Mouse (Mus musculus) limb, embryonic 12.5 days (tissue): Measurements from ENCODE around the gene Lsmem1. TPM values are rescaled to one million over a fixed set of nuclear protein-coding genes. Genes with fewer than 3 reads are reported as not detected.

Experiments
- ATAC-seq: fragments of 200-750 bp; cut with Nextera tagmentation; 2 replicates; pipeline ENCODE4 v1.8.0; 2017; ENCODE audit warnings: low read depth, moderate TSS enrichment; ENCODE audit not compliant: insufficient number of reproducible peaks, insufficient read depth, low FRiP score, low TSS enrichment
- H3K27ac ChIP-seq: fragments of 300-500 bp; sonication (generic); 2 replicates; pipeline ENCODE4 v1.5.1; 2016; ENCODE audit warnings: mild to moderate bottlenecking, moderate library complexity
- H3K27me3 ChIP-seq: fragments of 300-500 bp; sonication (generic); 2 replicates; pipeline ENCODE4 v1.6.1; 2016; ENCODE audit warnings: mild to moderate bottlenecking, moderate library complexity
- H3K36me3 ChIP-seq: fragments of 300-500 bp; sonication (generic); 2 replicates; pipeline ENCODE4 v1.6.1; 2016; ENCODE audit warnings: mild to moderate bottlenecking, moderate library complexity
- H3K4me1 ChIP-seq: fragments of 300-500 bp; sonication (generic); replicated peaks from 2 replicates; pipeline ENCODE4 v1.6.1; 2016
- H3K4me2 ChIP-seq: fragments of 300-500 bp; sonication (generic); 2 replicates; pipeline ENCODE4 v1.6.1; 2016; ENCODE audit warnings: mild to moderate bottlenecking, moderate library complexity
- H3K4me3 ChIP-seq: fragments of 300-500 bp; sonication (generic); replicated peaks from 2 replicates; pipeline ENCODE4 v1.5.1; 2016; ENCODE audit warnings: mild to moderate bottlenecking
- H3K9ac ChIP-seq: fragments of 300-500 bp; sonication (generic); replicated peaks from 2 replicates; pipeline ENCODE4 v1.6.1; 2016; ENCODE audit warnings: mild to moderate bottlenecking, moderate library complexity
- H3K9me3 ChIP-seq: fragments of 300-500 bp; sonication (generic); 2 replicates; pipeline ENCODE4 v1.6.1; 2016; ENCODE audit warnings: mild to moderate bottlenecking, moderate library complexity
- WGBS: fragments of 180-500 bp; shearing (Covaris S2); methylation state at CpG from one replicate; pipeline ENCODE4 v1.1.7; 2016; 5-methylcytosine and 5-hydroxymethylcytosine counted together
- polyA plus RNA-seq: library from polyadenylated mRNA; unstranded; fragments of >200 nt; fragmentation: Nextera tagmentation; extraction: Ambion mirVana; gene quantifications from 2 replicates; pipeline ENCODE4 v1.2.1, GENCODE M21; 2016

Gene Lsmem1
- polyA plus RNA-seq, result 0.19 TPM in 1 of 2 replicates, not detected in the other

- no peaks in the 10 kb centered on the region for H3K27me3 ChIP-seq
- no peak within 1 kb of the TSS for H3K4me3 ChIP-seq
- H3K4me2 ChIP-seq, result peak within 1 kb of the TSS; percentile 5; the same call in 1 of the 2 replicates
- H3K9me3 ChIP-seq, result no peaks in the 10 kb centered on the region
- 57% methylated on average over 8 of the region's 8 CpGs for WGBS
- peaks cover 22% of the 10 kb centered on the region for H3K36me3 ChIP-seq
- H3K27ac ChIP-seq, result no peak within 1 kb of the TSS
- peaks cover 7% of the 10 kb centered on the region for H3K4me1 ChIP-seq
- ATAC-seq, result no peak
- H3K9ac ChIP-seq, result no peak within 1 kb of the TSS
These were observed at the start of gene Lsmem1 for GRCm38 (mm10) chr12:40199302-40199701. Lsmem1 (minus strand) TSS chr12:40199490.

- no peak for ATAC-seq
- Histone ChIP-seq H3K9me3 (no peaks in the 10 kb centered on the region), H3K27me3 (no peaks in the 10 kb centered on the region), H3K36me3 (no peaks in the 10 kb centered on the region), H3K4me1 (peaks cover 23% of the 10 kb centered on the region), H3K27ac (no peak within 1 kb of the TSS), H3K9ac (no peak within 1 kb of the TSS), H3K4me2 (no peak within 1 kb of the TSS), H3K4me3 (no peak within 1 kb of the TSS)
- 54% methylated on average over 5 of the region's 5 CpGs for WGBS
These were observed 49.3 kb upstream of the Lsmem1 start, which contains the start of gene Ifrd1 for GRCm38 (mm10) chr12:40248454-40249180. Ifrd1 (minus strand) TSS chr12:40248504.

- no peak overlapping the region for H3K4me3 ChIP-seq
- no peak overlapping the region for H3K27ac ChIP-seq
- 78% methylated on average over 6 of the region's 6 CpGs for WGBS
- H3K9ac ChIP-seq, result no peak overlapping the region
- H3K27me3 ChIP-seq, result no peaks in the 10 kb centered on the region
- no peaks in the 10 kb centered on the region for H3K36me3 ChIP-seq
- H3K9me3 ChIP-seq, result no peaks in the 10 kb centered on the region
- H3K4me2 ChIP-seq, result no peak overlapping the region
- peaks cover 23% of the 10 kb centered on the region for H3K4me1 ChIP-seq
- ATAC-seq, result no peak
These were observed 48.7 kb upstream of the Lsmem1 start for GRCm38 (mm10) chr12:40247976-40248375.

- no peaks in the 10 kb centered on the region for H3K9me3 ChIP-seq
- no peak for ATAC-seq
- peaks cover 23% of the 10 kb centered on the region for H3K4me1 ChIP-seq
- no peak overlapping the region for H3K9ac ChIP-seq
- no peaks in the 10 kb centered on the region for H3K36me3 ChIP-seq
- no peak overlapping the region for H3K4me2 ChIP-seq
- WGBS, result 63% methylated on average over 4 of the region's 4 CpGs
- no peaks in the 10 kb centered on the region for H3K27me3 ChIP-seq
- no peak overlapping the region for H3K4me3 ChIP-seq
- H3K27ac ChIP-seq, result no peak overlapping the region
These were observed 48.1 kb upstream of the Lsmem1 start for GRCm38 (mm10) chr12:40247384-40247783.

- WGBS, result 86% methylated on average over 7 of the region's 7 CpGs
- Histone ChIP-seq H3K9ac (no peak overlapping the region), H3K4me1 (peaks cover 29% of the 10 kb centered on the region), H3K27me3 (no peaks in the 10 kb centered on the region), H3K9me3 (no peaks in the 10 kb centered on the region), H3K27ac (no peak overlapping the region), H3K36me3 (no peaks in the 10 kb centered on the region), H3K4me3 (no peak overlapping the region), H3K4me2 (no peak overlapping the region)
- no peak for ATAC-seq
These were observed 46.2 kb upstream of the Lsmem1 start for GRCm38 (mm10) chr12:40245434-40245970.

GRCm38 (mm10) chr12:40244926-40245325 lies 45.6 kb upstream of the Lsmem1 start:
- no peaks in the 10 kb centered on the region for H3K27me3 ChIP-seq
- H3K4me1 ChIP-seq, result peaks cover 29% of the 10 kb centered on the region
- ATAC-seq, result no peak
- 86% methylated on average over 5 of the region's 5 CpGs for WGBS
- no peak overlapping the region for H3K4me3 ChIP-seq
- no peaks in the 10 kb centered on the region for H3K9me3 ChIP-seq
- no peak overlapping the region for H3K9ac ChIP-seq
- H3K36me3 ChIP-seq, result no peaks in the 10 kb centered on the region
- no peak overlapping the region for H3K4me2 ChIP-seq
- no peak overlapping the region for H3K27ac ChIP-seq

- Histone ChIP-seq H3K27me3 (no peaks in the 10 kb centered on the region), H3K27ac (no peak overlapping the region), H3K4me3 (no peak overlapping the region), H3K4me2 (no peak overlapping the region), H3K4me1 (peaks cover 26% of the 10 kb centered on the region), H3K36me3 (no peaks in the 10 kb centered on the region), H3K9me3 (no peaks in the 10 kb centered on the region), H3K9ac (no peak overlapping the region)
- ATAC-seq, result no peak
- WGBS, result 63% methylated on average over 11 of the region's 11 CpGs
These were observed 44.5 kb upstream of the Lsmem1 start for GRCm38 (mm10) chr12:40243821-40244221.

GRCm38 (mm10) chr12:40243241-40243640 lies 44.0 kb upstream of the Lsmem1 start:
- Histone ChIP-seq H3K4me1 (peaks cover 20% of the 10 kb centered on the region), H3K9ac (no peak overlapping the region), H3K27ac (no peak overlapping the region), H3K9me3 (no peaks in the 10 kb centered on the region), H3K27me3 (no peaks in the 10 kb centered on the region), H3K36me3 (no peaks in the 10 kb centered on the region), H3K4me3 (no peak overlapping the region), H3K4me2 (no peak overlapping the region)
- WGBS, result 71% methylated on average over 4 of the region's 4 CpGs
- ATAC-seq, result no peak

- Histone ChIP-seq H3K4me2 (no peak overlapping the region), H3K9ac (no peak overlapping the region), H3K36me3 (no peaks in the 10 kb centered on the region), H3K27ac (no peak overlapping the region), H3K4me3 (no peak overlapping the region), H3K4me1 (peaks cover 7% of the 10 kb centered on the region), H3K27me3 (no peaks in the 10 kb centered on the region), H3K9me3 (no peaks in the 10 kb centered on the region)
- 89% methylated on average over 7 of the region's 7 CpGs for WGBS
- ATAC-seq, result no peak
These were observed 39.9 kb upstream of the Lsmem1 start for GRCm38 (mm10) chr12:40239161-40239560.

GRCm38 (mm10) chr12:40232231-40232630 lies 32.9 kb upstream of the Lsmem1 start:
- no peak overlapping the region for H3K4me2 ChIP-seq
- no peak overlapping the region for H3K9ac ChIP-seq
- no peak for ATAC-seq
- H3K9me3 ChIP-seq, result no peaks in the 10 kb centered on the region
- no peaks in the 10 kb centered on the region for H3K27me3 ChIP-seq
- H3K4me1 ChIP-seq, result no peaks in the 10 kb centered on the region
- no peak overlapping the region for H3K27ac ChIP-seq
- 91% methylated on average over 1 of the region's 1 CpGs for WGBS
- no peaks in the 10 kb centered on the region for H3K36me3 ChIP-seq
- H3K4me3 ChIP-seq, result no peak overlapping the region

- Histone ChIP-seq H3K27me3 (no peaks in the 10 kb centered on the region), H3K9me3 (no peaks in the 10 kb centered on the region), H3K4me1 (no peaks in the 10 kb centered on the region), H3K9ac (no peak overlapping the region), H3K27ac (no peak overlapping the region), H3K36me3 (no peaks in the 10 kb centered on the region), H3K4me3 (no peak overlapping the region), H3K4me2 (no peak overlapping the region)
- 95% methylated on average over 2 of the region's 2 CpGs for WGBS
- no peak for ATAC-seq
These were observed 32.3 kb upstream of the Lsmem1 start for GRCm38 (mm10) chr12:40231632-40232031.
